In the genomic region with DNA sequence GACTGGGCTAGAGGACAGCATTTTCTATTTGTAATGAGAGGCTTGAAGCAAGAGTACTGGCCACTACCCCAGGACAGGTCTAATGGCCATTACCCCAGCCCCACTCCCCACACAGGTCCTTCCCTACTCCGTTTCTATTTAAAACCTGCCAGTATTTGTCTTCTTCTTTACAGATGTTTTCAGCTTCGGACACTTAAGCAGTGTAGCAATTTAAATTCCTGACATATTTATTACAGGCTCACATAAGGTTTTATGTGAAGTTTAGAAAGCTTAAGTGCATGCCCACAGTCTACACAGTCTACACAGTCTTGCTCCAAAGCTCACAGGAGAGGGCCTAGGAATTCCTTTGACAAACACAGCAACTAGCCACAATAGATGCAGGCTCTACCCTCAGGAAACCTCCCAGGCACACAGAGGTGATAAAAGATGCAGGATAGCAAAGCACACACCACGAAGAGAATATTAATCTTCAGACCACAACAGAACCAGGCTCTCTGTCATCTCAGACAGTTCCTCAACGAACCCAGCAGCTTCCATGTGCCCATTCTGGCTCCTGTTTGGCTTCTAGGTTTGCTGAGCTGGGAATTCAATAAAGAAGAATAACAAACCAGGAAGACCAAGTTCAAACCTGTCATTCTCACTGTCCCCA, we compare ENCODE assay signal across 29 mouse cellular contexts. TPM values are rescaled to one million over a fixed set of nuclear protein-coding genes. Genes with fewer than 3 reads are reported as not detected.
DNase-seq lines count a peak whose midpoint lies in the region; ATAC-seq and TF ChIP-seq lines count a peak whose summit lies in the region.
"Had no signal": no experiment of that assay in that cellular context is flagged by ENCODE, and none has a peak within 500 bp of the region (broad histone marks: within the 10 kb centered on the region; RNA-seq: fewer than 3 reads in every experiment).

No protein-coding gene starts in this region.

- no peaks in the 10 kb centered on the region for H3K9me3 ChIP-seq in heart, embryonic 10.5 days
- H3K9me3 ChIP-seq in heart, embryonic 13.5 days = no peaks in the 10 kb centered on the region
- no peaks in the 10 kb centered on the region for H3K9me3 ChIP-seq in lung, embryonic 14.5 days (ENCODE audit: low read depth, low read length)
- no peaks in the 10 kb centered on the region for H3K9me3 ChIP-seq in MEL (replicated peaks; ENCODE audit: insufficient read depth, low read length)
- H3K9me3 ChIP-seq: embryonic facial prominence, embryonic 12.5 days; embryonic facial prominence, embryonic 15.5 days; G1E; hindbrain, embryonic 10.5 days; hindbrain, embryonic 13.5 days had no signal

- ATAC-seq in heart, embryonic 13.5 days (ENCODE audit: extremely low read depth, insufficient number of reproducible peaks, low FRiP score, low TSS enrichment) = no peak
- no peak for ATAC-seq in lung, embryonic 14.5 days (ENCODE audit: insufficient read depth)
- ATAC-seq: forebrain, embryonic 14.5 days; forebrain, postnatal 0 days; hindbrain, embryonic 16.5 days; inflammation-experienced regulatory T-cells, adult 6 months; intestine, embryonic 16.5 days had no signal

- no peaks in the 10 kb centered on the region for H3K27me3 ChIP-seq in heart, embryonic 10.5 days (ENCODE audit: insufficient read depth, poor library complexity, severe bottlenecking)
- no peaks in the 10 kb centered on the region for H3K27me3 ChIP-seq in heart, embryonic 13.5 days (replicated peaks)
- no peaks in the 10 kb centered on the region for H3K27me3 ChIP-seq in lung, embryonic 14.5 days (ENCODE audit: insufficient read depth, low read length)
- H3K27me3 ChIP-seq in MEL (ENCODE audit: control insufficient read depth in 1 of 2, insufficient read depth in 2 of 2, low read length in 2 of 2) = no peaks in the 10 kb centered on the region
- H3K27me3 ChIP-seq: CH12.LX; embryonic facial prominence, embryonic 12.5 days; embryonic facial prominence, embryonic 15.5 days had no signal

- H3K9ac ChIP-seq in heart, embryonic 13.5 days = peak overlapping the region; percentile 83; the same call in 1 of the 2 replicates
- no peak overlapping the region for H3K9ac ChIP-seq in lung, embryonic 14.5 days
- H3K9ac ChIP-seq in MEL (ENCODE audit: control insufficient read depth, low read depth, low read length, poor library complexity, severe bottlenecking) = no peak overlapping the region
- H3K9ac ChIP-seq: embryonic facial prominence, embryonic 15.5 days; forebrain, postnatal 0 days; hindbrain, embryonic 13.5 days had no signal

- peak; percentile 51 to 52; a peak in 3 of 4 replicates for TF ChIP-seq EP300 in MEL (IDR thresholded peaks at IDR 0.05; ENCODE audit: low read depth in 1 of 2, low read length in 2 of 2)

- peak overlapping the region; percentile 78; the same call in 1 of the 2 replicates for H3K4me2 ChIP-seq in heart, embryonic 13.5 days
- H3K4me2 ChIP-seq in lung, embryonic 14.5 days = no peak overlapping the region

- peak overlapping the region; percentile 94; the same call in 1 of the 2 replicates for H3K27ac ChIP-seq in heart, embryonic 10.5 days
- peak overlapping the region; percentile 75; the same call in 1 of the 2 replicates for H3K27ac ChIP-seq in heart, embryonic 13.5 days (replicated peaks)
- no peak overlapping the region for H3K27ac ChIP-seq in lung, embryonic 14.5 days (ENCODE audit: low read depth)
- no peak overlapping the region for H3K27ac ChIP-seq in MEL (ENCODE audit: control insufficient read depth, low read depth, low read length)
- H3K27ac ChIP-seq: embryonic facial prominence, embryonic 12.5 days; embryonic facial prominence, embryonic 15.5 days; gastrocnemius, adult 2 months; hindbrain, embryonic 13.5 days had no signal

- intact Hi-C loops in heart, postnatal 10 days (cut with DNase I) = loop anchor here (5.0 kb wide), 2 partner anchors 75 to 110 kb away; no protein-coding TSS in a partner anchor

- WGBS in heart, embryonic 10.5 days = 56% methylated on average over 4 of the region's 4 CpGs
- WGBS in heart, embryonic 13.5 days = 40% methylated on average over 4 of the region's 4 CpGs
- 34% methylated on average over 4 of the region's 4 CpGs for WGBS in lung, embryonic 14.5 days
- WGBS in lung, adult 2 months = 45% methylated on average over 4 of the region's 4 CpGs

- DNase-seq in heart, embryonic 10.5 days (ENCODE audit: low spot score) = no peak
- DNase-seq in heart, adult 9 months (ENCODE audit: low spot score in 2 of 2) = no peak
- no peak for DNase-seq in heart, postnatal 10 days
- DNase-seq in lung, embryonic 14.5 days = peak; percentile 16
- DNase-seq in lung, adult 2 months = no peak
- DNase-seq in MEL (ENCODE audit: low read depth, low spot score) = peak; percentile 23
- no peak for DNase-seq in right cerebral cortex, adult 2 months (ENCODE audit: low spot score in 2 of 2)
- DNase-seq: adrenal gland, adult 2 months; adrenal gland, postnatal 14 days; B cell, adult 2 months; cerebellum, adult 11-12 months; cerebellum, adult 8-10 months; cerebellum, postnatal 36 days; forebrain, postnatal 0 days; gastrocnemius, adult 2 months; gastrocnemius, postnatal 14 days; heart, adult 11 months; kidney, adult 18-20 months had no signal

- TF ChIP-seq CTCF in lung, embryonic 14.5 days (IDR thresholded peaks at IDR 0.05; ENCODE audit: low read depth) = no peak
- TF ChIP-seq CTCF in lung, adult 2 months (IDR thresholded peaks at IDR 0.05; ENCODE audit: insufficient read depth, low read length) = no peak
- no peak for TF ChIP-seq CTCF in MEL (IDR thresholded peaks at IDR 0.05 in 2 of 3, conservative IDR thresholded peaks at IDR 0.05 in 1 of 3; ENCODE audit: control insufficient read depth in 1 of 3, insufficient read depth in 1 of 3, low read depth in 2 of 3, low read length in 3 of 3, poor library complexity in 1 of 3, severe bottlenecking in 1 of 3)

- no peak for TF ChIP-seq RAD21 in MEL (IDR thresholded peaks at IDR 0.05; ENCODE audit: low read depth, low read length)

- peaks cover 2% of the 10 kb centered on the region; the same call in 1 of the 2 replicates for H3K79me2 ChIP-seq in MEL (ENCODE audit: control insufficient read depth, insufficient read depth, low read length, poor library complexity)

- H3K4me3 ChIP-seq in heart, embryonic 10.5 days = no peak overlapping the region
- H3K4me3 ChIP-seq in heart, embryonic 13.5 days = no peak overlapping the region
- no peak overlapping the region for H3K4me3 ChIP-seq in lung, embryonic 14.5 days (ENCODE audit: low read depth, low read length)
- no peak overlapping the region for H3K4me3 ChIP-seq in lung, adult 2 months (replicated peaks; ENCODE audit: extremely low read depth, low read depth, low read length)
- H3K4me3 ChIP-seq in MEL (ENCODE audit: control insufficient read depth in 1 of 2, insufficient read depth in 1 of 2, low read depth in 2 of 2, low read length in 2 of 2) = no peak overlapping the region
- H3K4me3 ChIP-seq: embryonic facial prominence, embryonic 15.5 days; gastrocnemius, adult 2 months had no signal

- peaks cover 19% of the 10 kb centered on the region for H3K4me1 ChIP-seq in heart, embryonic 10.5 days
- H3K4me1 ChIP-seq in heart, embryonic 13.5 days = peaks cover 21% of the 10 kb centered on the region
- H3K4me1 ChIP-seq in lung, embryonic 14.5 days (ENCODE audit: insufficient read depth) = no peaks in the 10 kb centered on the region
- H3K4me1 ChIP-seq in lung, adult 2 months (ENCODE audit: control insufficient read depth, insufficient read depth, low read length) = peaks cover 9% of the 10 kb centered on the region
- H3K4me1 ChIP-seq in MEL (ENCODE audit: control insufficient read depth in 1 of 2, insufficient read depth in 2 of 2, low read length in 2 of 2) = peaks cover 7 to 26% of the 10 kb centered on the region in 2 experiments

- no peak for TF ChIP-seq POLR2A in lung, adult 2 months (IDR thresholded peaks at IDR 0.05; ENCODE audit: borderline replicate concordance, extremely low read depth, low read depth, low read length)
- TF ChIP-seq POLR2A in MEL (IDR thresholded peaks at IDR 0.05; ENCODE audit: control insufficient read depth in 1 of 2, insufficient read depth in 1 of 2, low read depth in 1 of 2, low read length in 2 of 2, poor library complexity in 1 of 2) = no peak

- H3K36me3 ChIP-seq in heart, embryonic 10.5 days = no peaks in the 10 kb centered on the region
- no peaks in the 10 kb centered on the region for H3K36me3 ChIP-seq in heart, embryonic 13.5 days
- H3K36me3 ChIP-seq in lung, embryonic 14.5 days (ENCODE audit: insufficient read depth) = no peaks in the 10 kb centered on the region
- peaks cover 0 to 16% of the 10 kb centered on the region in 2 experiments; a peak in 2 of 4 replicates for H3K36me3 ChIP-seq in MEL (ENCODE audit: control insufficient read depth in 1 of 2, insufficient read depth in 2 of 2, low read length in 2 of 2)
- H3K36me3 ChIP-seq: embryonic facial prominence, embryonic 12.5 days; embryonic facial prominence, embryonic 15.5 days; hindbrain, embryonic 10.5 days; hindbrain, embryonic 13.5 days had no signal

TF ChIP-seq in MEL, 35 proteins besides CTCF, POLR2A, EP300 and RAD21:
- TF ChIP-seq TCF12 (IDR thresholded peaks at IDR 0.05; ENCODE audit: low read depth, low read length) (0 out of 2 replicates have a peak, but pooled peaks have one; percentile 29), RCOR1 (IDR thresholded peaks at IDR 0.05; ENCODE audit: low read depth, low read length) (peak; percentile 42; the same call in 1 of the 2 replicates), BHLHE40 (IDR thresholded peaks at IDR 0.05; ENCODE audit: borderline replicate concordance, low read depth, low read length) (no peak), CHD2 (IDR thresholded peaks at IDR 0.05; ENCODE audit: low read length) (no peak), ELF1 (IDR thresholded peaks at IDR 0.05; ENCODE audit: low read depth, low read length) (no peak), POLR2AphosphoS2 (IDR thresholded peaks at IDR 0.05; ENCODE audit: low read length) (no peak), MEF2A (IDR thresholded peaks at IDR 0.05; ENCODE audit: extremely low read depth, insufficient replicate concordance, low read depth, low read length, poor library complexity, severe bottlenecking) (no peak), ZMIZ1 (IDR thresholded peaks at IDR 0.05; ENCODE audit: low read depth, low read length) (no peak), MAX (IDR thresholded peaks at IDR 0.05; ENCODE audit: low read length) (no peak), HCFC1 (IDR thresholded peaks at IDR 0.05; ENCODE audit: low read depth, low read length) (no peak), GATA1 (IDR thresholded peaks at IDR 0.05; ENCODE audit: low read depth, low read length) (peak; percentile 33; the same call in 1 of the 2 replicates)

RNA-seq across cellular contexts. Expression of a gene that starts 1.5 kb away (rescaled TPM):
- polyA plus RNA-seq in heart, embryonic 10.5 days (2016; fragmentation: Nextera tagmentation; extraction: Ambion mirVana) = 1.6 and 3.7 TPM in 2 replicates
- 2.5 and 2.9 TPM in 2 replicates for polyA plus RNA-seq in heart, embryonic 13.5 days (2015; fragmentation: Nextera tagmentation; extraction: Ambion mirVana)
- total RNA-seq in heart, postnatal 10 days (2021) = 1 to 10 TPM; 3.5 to 4.7 TPM
- 1.6 and 2.3 TPM in 2 replicates for polyA plus RNA-seq in lung, embryonic 14.5 days (2014; fragmentation: Nextera tagmentation; extraction: Ambion mirVana)
- 5.9 and 7.2 TPM in 2 replicates for polyA plus RNA-seq in lung, adult 2 months (2012; rRNA removed)
- 0.54 and 0.56 TPM in 2 replicates for total RNA-seq in MEL (2012; rRNA removed)
- under 1 TPM in 1 of 2 experiments, not detected in 1; 0.38 TPM for polyA plus RNA-seq in MEL (2012; ENCODE audit: insufficient read depth in 1 of 2, insufficient read length in 2 of 2, low read depth in 1 of 2, low replicate concordance in 2 of 2, missing spikeins in 1 of 2)

Comparison
In these comparisons a context has a peak if more than half of its experiments do, and no peak if none do; other contexts are left out.
1. DNase-seq: peak in lung, embryonic 14.5 days (single experiment) and MEL (single experiment); none in heart, embryonic 10.5 days (single experiment), heart, adult 9 months (0 of 2), heart, postnatal 10 days (0 of 2), lung, adult 2 months (single experiment) and right cerebral cortex, adult 2 months (0 of 2).
2. H3K27ac ChIP-seq: peak in heart, embryonic 10.5 days (single experiment) and heart, embryonic 13.5 days (single experiment); none in lung, embryonic 14.5 days (single experiment) and MEL (single experiment).